Mouse (Mus musculus) cerebellum, postnatal 36 days (tissue): ENCODE measurements around the gene Cnot1.

Experiments
- DNase-seq, 2 experiments: peaks; one replicate each; pipeline ENCODE4 v3.0.0; 2021 to 2022; ENCODE audit warnings: mixed read lengths in 2 of 2

The Cnot1 gene

DNA sequence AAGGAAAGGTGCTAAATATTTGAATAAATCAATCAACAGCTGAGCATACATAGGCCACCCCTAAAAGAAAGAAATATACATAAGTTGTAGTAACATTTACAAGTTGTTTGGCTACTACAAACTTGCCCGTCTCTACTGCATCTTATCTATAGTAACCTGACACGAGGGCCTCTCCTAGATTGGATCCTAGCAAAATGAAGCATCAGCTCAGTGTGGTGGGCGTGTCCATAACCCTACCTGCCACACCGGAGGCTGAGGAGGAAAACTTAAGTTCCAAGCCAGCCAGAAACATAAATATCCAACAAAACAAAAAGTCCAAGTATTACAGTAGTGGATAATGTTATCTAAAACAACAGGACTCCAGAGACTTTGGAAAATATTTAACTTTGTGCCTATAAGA is 79.6 kb downstream of the Cnot1 start:
- no peak for DNase-seq

DNA sequence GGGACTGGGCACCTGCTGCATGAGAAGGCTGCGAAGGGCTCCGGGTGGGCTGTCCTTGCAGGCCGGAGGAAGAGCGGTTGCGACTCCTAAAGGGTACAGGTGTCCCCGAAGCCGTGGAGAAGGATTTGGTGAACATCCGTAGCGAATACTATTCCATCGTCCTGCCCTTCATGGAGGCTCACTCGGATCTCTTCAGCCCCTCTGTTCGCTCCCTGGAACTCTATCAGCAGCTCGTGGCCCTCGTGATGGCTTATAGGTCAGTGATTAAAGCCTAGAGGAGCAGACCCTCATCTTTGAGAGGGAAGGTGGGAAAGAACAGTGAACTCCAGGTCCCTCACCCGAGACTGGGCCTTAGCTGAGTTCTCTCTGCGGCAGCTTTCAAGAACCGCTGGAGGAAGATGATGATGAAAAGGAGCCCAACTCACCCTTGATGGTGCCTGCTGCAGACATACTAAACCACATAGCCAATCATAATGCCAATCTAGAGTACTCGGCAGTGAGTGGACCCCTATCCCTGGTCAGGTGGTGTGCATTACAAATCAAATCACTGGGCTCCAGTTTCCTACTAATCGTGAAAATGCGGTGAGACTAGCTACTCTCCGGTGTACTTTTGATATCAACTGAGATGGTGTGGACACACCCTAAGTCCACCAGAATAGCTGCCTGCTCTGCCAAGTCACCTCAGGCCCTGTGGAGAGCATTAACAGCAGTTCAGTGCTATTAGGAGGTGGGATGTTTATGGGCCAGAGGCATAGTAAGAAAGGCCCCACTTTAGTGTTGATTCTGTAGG is 90.5 kb downstream of the Cnot1 start:
- no peak for DNase-seq

GRCm38 (mm10) chr8:95715676-95716531 is 91.4 kb downstream of the Cnot1 start, which contains the start of gene Setd6:
Setd6 (plus strand) TSS chr8:95715881.
- peak; percentile 78 to 81 for DNase-seq

- no peak for DNase-seq
Observed at GRCm38 (mm10) chr8:95714837-95715413, 92.3 kb downstream of the Cnot1 start.

DNA sequence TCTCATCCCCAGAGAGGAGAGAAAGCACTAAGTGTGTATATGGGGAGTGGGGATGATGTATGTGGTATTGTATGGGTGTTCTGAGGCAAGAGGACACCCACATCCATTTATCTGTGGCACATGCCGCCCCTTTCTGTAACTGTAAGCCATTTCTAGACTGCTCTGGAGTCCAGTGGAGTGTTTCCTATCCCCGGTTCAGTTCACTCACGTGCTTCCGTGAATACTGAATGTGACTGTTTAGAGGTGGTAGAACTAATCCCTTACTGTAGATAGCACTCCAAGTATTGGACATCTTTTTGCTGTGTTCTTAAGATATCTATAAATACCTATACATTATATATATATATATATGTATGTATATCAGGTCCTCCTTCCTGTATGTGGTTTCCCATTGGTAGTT is 92.9 kb downstream of the Cnot1 start:
- DNase-seq, result no peak

GRCm38 (mm10) chr8:95713100-95714010 is 93.9 kb downstream of the Cnot1 start:
- DNase-seq, result peak; percentile 81 to 86

DNA sequence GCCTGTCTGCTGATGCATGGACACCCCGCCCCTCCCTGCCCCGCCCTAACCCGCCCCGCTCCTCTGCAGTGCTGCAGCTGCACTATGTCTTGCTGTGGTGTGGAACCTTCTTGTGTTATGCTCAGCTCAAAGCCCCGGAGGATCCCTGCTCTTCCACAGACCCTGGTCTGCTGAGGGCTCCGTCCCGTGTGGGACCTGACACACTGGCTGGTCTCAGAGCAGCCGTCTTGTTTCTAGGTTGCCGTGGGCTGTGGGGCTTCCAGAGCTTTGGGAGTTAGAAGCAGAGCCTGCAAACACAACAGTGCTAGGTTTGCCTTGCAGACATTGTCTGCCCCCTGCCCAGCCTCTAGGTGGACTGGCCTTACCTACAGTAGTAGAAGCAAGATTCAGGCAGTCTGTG is 94.9 kb downstream of the Cnot1 start:
- DNase-seq, result no peak

- DNase-seq, result no peak
Observed at GRCm38 (mm10) chr8:95711029-95711428, 96.2 kb downstream of the Cnot1 start.

- no peak for DNase-seq
Observed at GRCm38 (mm10) chr8:95709579-95709978, 97.7 kb downstream of the Cnot1 start.

- DNase-seq, result peak in 1 of 2 experiments; percentile 14
Observed at GRCm38 (mm10) chr8:95704538-95704937, 102.7 kb downstream of the Cnot1 start.

DNA sequence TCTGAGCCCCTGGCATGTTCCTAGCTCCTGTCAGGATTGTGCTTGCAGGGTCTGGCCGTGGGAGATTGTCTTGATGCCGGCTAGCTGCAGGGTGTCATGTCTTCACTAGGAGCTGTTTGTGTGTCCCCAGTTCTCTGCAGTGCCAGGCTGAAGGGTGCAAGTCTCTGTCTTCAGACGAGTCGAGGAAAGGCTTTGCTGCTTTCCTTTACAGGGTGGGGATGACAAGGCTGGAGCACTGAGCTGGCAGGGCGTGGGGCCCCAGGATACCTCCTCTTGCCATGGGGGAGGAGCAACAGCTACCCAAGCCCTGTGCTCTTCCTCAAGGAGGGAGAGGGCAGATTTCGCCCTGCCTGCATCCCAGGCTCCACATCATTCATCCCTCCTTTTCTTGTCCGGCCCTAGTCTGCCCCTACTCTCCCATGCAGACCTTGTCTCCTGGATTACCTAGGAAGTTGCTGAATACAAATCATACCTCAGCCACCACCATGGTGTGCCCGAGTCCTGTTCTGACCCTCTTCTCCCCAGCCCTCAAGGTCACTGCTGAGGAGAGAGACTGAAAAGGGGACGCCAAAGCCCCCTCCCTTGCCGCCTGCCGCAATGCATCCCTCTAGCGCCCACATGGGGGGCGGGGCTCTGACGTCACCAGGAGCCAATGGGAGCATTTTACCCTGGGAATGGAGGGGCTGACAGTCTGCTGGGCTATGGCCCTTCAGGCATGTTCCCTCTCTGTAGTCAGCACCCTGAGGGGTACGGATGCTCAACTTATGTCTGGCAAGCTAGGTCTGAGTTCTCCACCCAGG is 103.6 kb downstream of the Cnot1 start:
- peak; percentile 87 to 92 for DNase-seq

- peak; percentile 88 to 92 for DNase-seq
Observed at GRCm38 (mm10) chr8:95702480-95703446, 104.5 kb downstream of the Cnot1 start.

DNA sequence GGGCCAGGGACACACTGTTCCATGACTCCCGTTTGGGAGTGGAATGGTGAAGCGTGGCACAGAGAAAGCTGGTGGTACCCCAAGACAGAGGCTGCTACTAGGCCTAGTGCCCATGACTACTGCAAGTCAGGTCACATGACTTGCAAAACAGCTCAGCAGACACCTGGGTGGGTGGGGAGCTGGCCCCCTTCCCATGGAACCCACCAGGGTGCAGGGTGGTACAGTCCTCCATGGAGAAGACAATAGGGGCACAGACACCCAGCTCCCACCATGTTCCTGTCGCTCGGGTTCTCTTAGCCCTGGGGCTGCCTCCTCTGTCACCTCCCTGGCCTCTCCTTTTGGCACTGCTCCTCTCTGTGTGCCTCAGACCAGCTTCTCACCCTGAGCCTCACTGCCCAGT is 105.5 kb downstream of the Cnot1 start:
- DNase-seq, result peak in 1 of 2 experiments; percentile 31

DNA sequence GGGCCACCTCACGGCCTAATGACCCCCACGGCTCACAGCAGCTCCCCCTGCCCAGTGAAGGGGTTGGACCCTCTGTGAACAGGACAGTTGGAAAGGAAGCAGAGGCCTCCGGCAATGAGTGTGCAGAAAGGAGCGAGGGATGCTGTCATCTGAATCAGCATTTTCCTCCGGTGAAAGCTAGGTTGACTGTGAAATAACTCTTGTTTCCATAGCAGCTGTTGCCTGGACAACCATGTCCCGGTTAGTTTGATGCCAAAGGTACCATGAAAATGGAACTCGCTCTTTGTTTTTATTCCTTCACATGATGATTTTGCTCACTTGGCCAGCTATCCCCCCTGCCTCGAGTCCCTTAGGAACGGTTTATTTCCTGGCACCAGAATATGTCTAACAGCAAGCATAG is 107.0 kb downstream of the Cnot1 start:
- no peak for DNase-seq

- DNase-seq, result no peak
Observed at GRCm38 (mm10) chr8:95698179-95698578, 109.1 kb downstream of the Cnot1 start.

- DNase-seq, result peak; percentile 84 to 89
Observed at GRCm38 (mm10) chr8:95697128-95697527, 110.1 kb downstream of the Cnot1 start.

- no peak for DNase-seq
Observed at GRCm38 (mm10) chr8:95696661-95697060, 110.6 kb downstream of the Cnot1 start.

DNA sequence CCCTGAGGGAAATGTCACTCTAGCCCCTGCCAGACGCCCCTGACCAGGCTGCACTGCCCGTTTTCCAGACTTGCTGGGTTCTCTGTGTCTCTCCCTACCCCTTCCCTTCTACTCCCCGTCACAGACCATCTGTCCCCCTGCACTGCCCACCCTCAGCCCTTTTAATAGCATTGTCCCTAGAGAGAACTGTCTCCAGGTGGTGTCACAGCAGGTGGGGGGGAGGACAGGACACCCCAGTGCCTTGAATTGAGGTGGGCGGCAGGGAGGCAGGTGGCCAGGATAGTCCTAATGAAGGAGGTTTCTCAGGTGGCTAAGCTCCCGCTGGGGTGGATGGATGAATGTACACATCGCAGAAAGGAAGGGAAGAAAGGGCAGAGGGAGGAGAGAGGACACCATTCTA is 112.6 kb downstream of the Cnot1 start:
- DNase-seq, result no peak

- no peak for DNase-seq
Observed at GRCm38 (mm10) chr8:95690929-95691541, 116.2 kb downstream of the Cnot1 start.
